In genomic region chr5:61832935-61833551, GRCm38 (mm10) we compare ENCODE assay signal across 25 mouse cellular contexts. TPM values are rescaled to one million over a fixed set of nuclear protein-coding genes. Genes with fewer than 3 reads are reported as not detected.
DNase-seq lines count a peak whose midpoint lies in the region; ATAC-seq lines count a peak whose summit lies in the region.
"Had no signal": no experiment of that assay in that cellular context is flagged by ENCODE, and none has a peak within 500 bp of the region (broad histone marks: within the 10 kb centered on the region; RNA-seq: fewer than 3 reads in every experiment).

No protein-coding gene starts in this region.

- H3K9ac ChIP-seq in limb, embryonic 12.5 days (replicated peaks) = no peak overlapping the region
- no peak overlapping the region for H3K9ac ChIP-seq in limb, embryonic 13.5 days
- H3K9ac ChIP-seq: embryonic facial prominence, embryonic 12.5 days; forebrain, embryonic 13.5 days; forebrain, embryonic 15.5 days; forebrain, postnatal 0 days had no signal

- no peaks in the 10 kb centered on the region for H3K27me3 ChIP-seq in limb, embryonic 12.5 days
- H3K27me3 ChIP-seq in limb, embryonic 10.5 days (ENCODE audit: low read depth, poor library complexity, severe bottlenecking) = no peaks in the 10 kb centered on the region
- no peaks in the 10 kb centered on the region for H3K27me3 ChIP-seq in limb, embryonic 13.5 days
- H3K27me3 ChIP-seq: CH12.LX; embryonic facial prominence, embryonic 12.5 days; forebrain, embryonic 13.5 days; forebrain, embryonic 15.5 days had no signal

- no peak overlapping the region for H3K27ac ChIP-seq in limb, embryonic 12.5 days
- no peak overlapping the region for H3K27ac ChIP-seq in limb, embryonic 10.5 days
- H3K27ac ChIP-seq in limb, embryonic 13.5 days = no peak overlapping the region
- H3K27ac ChIP-seq: embryonic facial prominence, embryonic 10.5 days; embryonic facial prominence, embryonic 12.5 days; forebrain, embryonic 13.5 days; forebrain, embryonic 15.5 days had no signal

- no peaks in the 10 kb centered on the region for H3K4me1 ChIP-seq in limb, embryonic 12.5 days (replicated peaks)
- no peaks in the 10 kb centered on the region for H3K4me1 ChIP-seq in limb, embryonic 10.5 days
- no peaks in the 10 kb centered on the region for H3K4me1 ChIP-seq in limb, embryonic 13.5 days
- H3K4me1 ChIP-seq: embryonic facial prominence, embryonic 10.5 days; embryonic facial prominence, embryonic 12.5 days; forebrain, embryonic 13.5 days; forebrain, embryonic 15.5 days had no signal

- ATAC-seq in limb, embryonic 12.5 days (ENCODE audit: insufficient number of reproducible peaks, insufficient read depth, low FRiP score, low TSS enrichment, low read depth) = peak; percentile 76; the same call in 1 of the 2 replicates
- peak; percentile 72 for ATAC-seq in limb, embryonic 13.5 days (ENCODE audit: low FRiP score, low read depth)
- ATAC-seq: CD4-positive, CD25-positive, alpha-beta regulatory T cell, adult 4 months; forebrain, embryonic 13.5 days; forebrain, embryonic 15.5 days; forebrain, postnatal 0 days had no signal

- H3K36me3 ChIP-seq in limb, embryonic 12.5 days = no peaks in the 10 kb centered on the region
- no peaks in the 10 kb centered on the region for H3K36me3 ChIP-seq in limb, embryonic 10.5 days
- no peaks in the 10 kb centered on the region for H3K36me3 ChIP-seq in limb, embryonic 13.5 days
- H3K36me3 ChIP-seq: embryonic facial prominence, embryonic 10.5 days; embryonic facial prominence, embryonic 12.5 days; forebrain, embryonic 15.5 days; G1E had no signal

- no peak overlapping the region for H3K4me3 ChIP-seq in limb, embryonic 12.5 days (replicated peaks)
- H3K4me3 ChIP-seq in limb, embryonic 10.5 days = no peak overlapping the region
- no peak overlapping the region for H3K4me3 ChIP-seq in limb, embryonic 13.5 days
- H3K4me3 ChIP-seq: embryonic facial prominence, embryonic 10.5 days; embryonic facial prominence, embryonic 12.5 days; forebrain, embryonic 13.5 days; forebrain, embryonic 15.5 days had no signal

- H3K4me2 ChIP-seq in limb, embryonic 12.5 days = no peak overlapping the region
- no peak overlapping the region for H3K4me2 ChIP-seq in limb, embryonic 13.5 days (replicated peaks)
- H3K4me2 ChIP-seq: embryonic facial prominence, embryonic 12.5 days; forebrain, embryonic 13.5 days; forebrain, embryonic 15.5 days had no signal

- DNase-seq in limb, embryonic 10.5 days (ENCODE audit: low spot score) = no peak
- DNase-seq in MN1 (ENCODE audit: low spot score) = peak; percentile 6
- no peak for DNase-seq in lung, postnatal 4 days
- DNase-seq: adrenal gland, adult 2 months; adrenal gland, postnatal 10 days; adrenal gland, postnatal 25 days; B cell, adult 2 months; cerebellum, adult 11-12 months; cerebellum, adult 2 months; cerebellum, adult 9-10 months; cerebellum, postnatal 10 days; cerebellum, postnatal 25 days; forebrain, postnatal 0 days had no signal

- no peaks in the 10 kb centered on the region for H3K9me3 ChIP-seq in limb, embryonic 12.5 days
- H3K9me3 ChIP-seq in limb, embryonic 10.5 days (replicated peaks) = no peaks in the 10 kb centered on the region
- no peaks in the 10 kb centered on the region for H3K9me3 ChIP-seq in limb, embryonic 13.5 days
- H3K9me3 ChIP-seq: embryonic facial prominence, embryonic 10.5 days; embryonic facial prominence, embryonic 12.5 days; forebrain, embryonic 13.5 days; forebrain, embryonic 15.5 days; G1E had no signal

RNA-seq across cellular contexts. Expression of gene G6pd2, which starts 24.4 kb away (rescaled TPM):
- not detected in 2 replicates for polyA plus RNA-seq in limb, embryonic 12.5 days (2016; fragmentation: Nextera tagmentation; extraction: Ambion mirVana)
- not detected in 2 replicates for polyA plus RNA-seq in limb, embryonic 10.5 days (2016; fragmentation: Nextera tagmentation; extraction: Ambion mirVana)
- not detected in 2 replicates for polyA plus RNA-seq in limb, embryonic 13.5 days (2015; fragmentation: Nextera tagmentation; extraction: Ambion mirVana)
- polyA plus RNA-seq: adrenal gland, adult 2 months; cerebellum, adult 2 months; cortical plate, adult 2 months; embryonic facial prominence, embryonic 10.5 days; embryonic facial prominence, embryonic 12.5 days; embryonic facial prominence, embryonic 14.5 days; forebrain, embryonic 11.5 days; forebrain, embryonic 13.5 days; forebrain, embryonic 15.5 days; forebrain, postnatal 0 days; G1E had no signal
